Mouse (Mus musculus): Measurements from ENCODE around the gene Dnajc21. TPM values are rescaled to one million over a fixed set of nuclear protein-coding genes. Genes with fewer than 3 reads are reported as not detected.

Dnajc21 gene
- polyA plus RNA-seq (2012; ENCODE audit: low replicate concordance) = 6.0 and 7.1 TPM in 2 replicates

GRCm38 (mm10) chr15:10470151-10470831, at the start of gene Dnajc21:
Gene Dnajc21 (minus strand): TSS chr15:10470516.

GRCm38 (mm10) chr15:10485484-10486364, 15.4 kb upstream of the Dnajc21 start, which contains the start of the genes Brix1 and Rad1:
Gene Brix1 (minus strand): TSS chr15:10485947.
Gene Rad1 (plus strand): TSS chr15:10486018.

Other genes with a start within 250 kb of the Dnajc21 start
- gene Gm21973, start 145.1 kb downstream of the Dnajc21 start, polyA plus RNA-seq (2012; ENCODE audit: low replicate concordance) = not detected in 2 replicates
- not detected in 2 replicates for gene Agxt2, start 112.0 kb downstream of the Dnajc21 start, polyA plus RNA-seq (2012; ENCODE audit: low replicate concordance)
- gene Brix1, start 15.4 kb upstream of the Dnajc21 start, polyA plus RNA-seq (2012; ENCODE audit: low replicate concordance) = 20.2 and 24.0 TPM in 2 replicates
- 11.4 and 13.4 TPM in 2 replicates for gene Rad1, start 15.5 kb upstream of the Dnajc21 start, polyA plus RNA-seq (2012; ENCODE audit: low replicate concordance)
- not detected in 2 replicates for gene Ttc23l, start 88.2 kb upstream of the Dnajc21 start, polyA plus RNA-seq (2012; ENCODE audit: low replicate concordance)
- 0.26 TPM in 1 of 2 replicates, not detected in the other for gene Rai14, start 244.1 kb upstream of the Dnajc21 start, polyA plus RNA-seq (2012; ENCODE audit: low replicate concordance)